Comparison of ENCODE assay signal across 8 mouse cellular contexts in the genomic region with DNA sequence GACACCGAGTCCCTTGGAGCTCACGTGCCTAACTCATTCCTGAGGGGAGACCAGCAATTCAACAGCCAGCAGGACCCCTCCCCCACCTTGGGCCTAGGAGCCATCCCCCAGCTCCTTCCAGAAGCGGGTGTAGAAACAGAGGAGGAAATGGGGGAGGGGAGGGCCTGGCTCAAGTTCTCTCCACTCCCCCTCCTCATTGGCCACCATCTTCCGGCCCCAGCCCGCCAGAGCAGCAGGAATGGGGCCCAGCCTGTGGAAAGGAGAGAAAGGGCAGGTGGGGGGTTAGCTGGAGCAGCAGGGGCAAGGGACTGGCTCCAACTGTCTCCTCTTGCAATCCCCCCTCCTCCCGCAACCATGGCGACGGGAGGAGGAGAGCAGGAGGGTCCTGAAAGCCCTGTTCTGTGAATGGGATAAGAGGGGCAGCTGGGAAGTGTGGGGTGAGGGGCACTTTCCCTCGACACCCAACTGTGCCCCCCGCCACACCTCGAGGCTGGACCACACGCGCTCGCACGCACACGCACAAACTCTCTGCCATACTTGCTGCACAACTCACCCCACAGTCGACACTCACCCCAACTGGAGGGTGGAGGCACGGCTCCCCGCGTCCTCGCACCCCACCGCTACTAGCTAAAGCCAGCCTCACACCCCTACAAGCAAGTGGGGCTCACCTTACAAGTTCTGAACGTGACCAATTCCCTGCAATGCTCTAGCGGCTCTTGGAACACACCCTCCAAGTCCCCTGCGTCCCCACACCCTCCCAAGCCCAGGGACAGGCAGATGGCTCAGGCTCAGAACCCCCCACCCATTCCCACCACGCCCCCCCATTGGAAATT. TPM values are rescaled to one million over a fixed set of nuclear protein-coding genes. Genes with fewer than 3 reads are reported as not detected.
DNase-seq lines count a peak whose midpoint lies in the region; ATAC-seq and TF ChIP-seq lines count a peak whose summit lies in the region.

No protein-coding gene starts in this region.

- peak overlapping the region; percentile 69 for H3ac ChIP-seq in C2C12 (ENCODE audit: control insufficient read depth, insufficient read length, low read depth)

- peak overlapping the region; percentile 89 for H3K4me2 ChIP-seq in midbrain, embryonic 16.5 days (ENCODE audit: low read length)

- H3K4me3 ChIP-seq in C2C12 (ENCODE audit: insufficient read depth, poor library complexity, severe bottlenecking), result peak overlapping the region; percentile 99
- H3K4me3 ChIP-seq in midbrain, embryonic 16.5 days (ENCODE audit: low read depth, low read length), result peak overlapping the region; percentile 76

- WGBS in midbrain, embryonic 16.5 days, result under 1% methylated on average over 23 of the region's 26 CpGs

- peaks cover 41% of the 10 kb centered on the region for H3K4me1 ChIP-seq in midbrain, embryonic 16.5 days (ENCODE audit: control insufficient read depth, insufficient read depth, low read length)

- ATAC-seq in midbrain, embryonic 16.5 days, result peak; percentile 65

- peak overlapping the region; percentile 96 for H3K27ac ChIP-seq in midbrain, embryonic 16.5 days (ENCODE audit: low read length)

- peaks cover 20% of the 10 kb centered on the region for H3K79me3 ChIP-seq in C2C12 (ENCODE audit: low read depth)

- no peaks in the 10 kb centered on the region for H3K9me3 ChIP-seq in midbrain, embryonic 16.5 days (replicated peaks; ENCODE audit: control insufficient read depth, low read length, poor library complexity, severe bottlenecking)

- peaks cover 17% of the 10 kb centered on the region for H3K36me3 ChIP-seq in C2C12 (ENCODE audit: control insufficient read depth, insufficient read depth)
- no peaks in the 10 kb centered on the region for H3K36me3 ChIP-seq in midbrain, embryonic 16.5 days (ENCODE audit: control insufficient read depth, insufficient read depth, low read length)

- TF ChIP-seq CTCF in C2C12 (IDR thresholded peaks at IDR 0.05; ENCODE audit: control insufficient read depth, insufficient read depth, insufficient read length), result no peak

- H3K27me3 ChIP-seq in C2C12 (ENCODE audit: control insufficient read depth, insufficient read depth, insufficient read length), result no peaks in the 10 kb centered on the region
- no peaks in the 10 kb centered on the region for H3K27me3 ChIP-seq in midbrain, embryonic 16.5 days (ENCODE audit: control insufficient read depth, insufficient read depth, low read depth, low read length)

- peaks cover 34% of the 10 kb centered on the region for H3K79me2 ChIP-seq in C2C12 (ENCODE audit: control insufficient read depth, insufficient read depth)

- H3K9ac ChIP-seq in midbrain, embryonic 16.5 days (ENCODE audit: low read depth, low read length), result peak overlapping the region; percentile 88

- peak; percentile 54 for DNase-seq in adrenal gland, postnatal 10 days
- no peak for DNase-seq in adrenal gland, adult 8-10 months
- peak; percentile 99 for DNase-seq in embryo, embryonic 10.5 days (ENCODE audit: low spot score)
- DNase-seq in heart, postnatal 10 days, result peak; percentile 50 to 59
- DNase-seq in liver, result peak; percentile 78
- DNase-seq in gastrocnemius, postnatal 14 days, result no peak

- intact Hi-C loops in heart, postnatal 10 days (cut with DNase I), result loop anchor here (1.0 kb wide), 1 partner anchor 27 kb away; the partner anchor contains the start of gene Zdhhc5
- intact Hi-C loops in gastrocnemius, postnatal 14 days (cut with DNase I; ENCODE audit: low total_unique reads), result loop anchor here (5.0 kb wide), 1 partner anchor 55 kb away; the partner anchor contains the start of gene Ube2l6

TF ChIP-seq in C2C12, 6 proteins besides CTCF, POLR2A, EP300 and RAD21:
- TF ChIP-seq USF1 (IDR thresholded peaks at IDR 0.05; ENCODE audit: low read depth) (no peak), CEBPB (IDR thresholded peaks at IDR 0.05; ENCODE audit: low read depth) (no peak), MAX (IDR thresholded peaks at IDR 0.05) (no peak), FOSL1 (IDR thresholded peaks at IDR 0.05; ENCODE audit: insufficient read depth, low read length, poor library complexity, severe bottlenecking) (no peak), MYOG (IDR thresholded peaks at IDR 0.05; ENCODE audit: control insufficient read depth, extremely low read depth, insufficient read length) (no peak), MYOD1 (IDR thresholded peaks at IDR 0.05; ENCODE audit: control insufficient read depth, insufficient read length, low read depth) (no peak)

RNA-seq across cellular contexts. Expression of gene Gm19426, which starts 0.8 kb away (rescaled TPM):
- total RNA-seq in adrenal gland, postnatal 10 days (2021), result 1 to 10 TPM; 3.1 to 7.9 TPM
- 1 to 10 TPM; 1.7 to 4.3 (median 2.8) TPM for total RNA-seq in adrenal gland, adult 8-10 months (2022)
- polyA plus RNA-seq in C2C12 (2012; fragmentation: generic; extraction: Trizol), result 4.4 TPM
- 1 to 10 TPM; 3.1 to 3.9 TPM for total RNA-seq in heart, postnatal 10 days (2021)
- 4.3 and 4.8 TPM in 2 replicates for polyA plus RNA-seq in midbrain, embryonic 16.5 days (2015; fragmentation: Nextera tagmentation; extraction: Ambion mirVana)
- total RNA-seq in gastrocnemius, postnatal 14 days (2021), result 1 to 10 TPM in 1 of 2 experiments, under 1 TPM in 1; 0.66 to 1.0 TPM

RNA-seq across cellular contexts. Expression of gene Ypel4, which starts 8.8 kb away (rescaled TPM):
- 1 to 10 TPM; 4.2 to 7.9 TPM for total RNA-seq in adrenal gland, postnatal 10 days (2021)
- total RNA-seq in adrenal gland, adult 8-10 months (2022), result 10 to 100 TPM in 2 of 4 experiments, 1 to 10 TPM in 2; 4.5 to 11.8 (median 9.7) TPM
- polyA plus RNA-seq in C2C12 (2012; fragmentation: generic; extraction: Trizol), result 0.35 TPM
- 1 to 10 TPM in 1 of 2 experiments, under 1 TPM in 1; 0.89 to 1.0 TPM for total RNA-seq in heart, postnatal 10 days (2021)
- polyA plus RNA-seq in midbrain, embryonic 16.5 days (2015; fragmentation: Nextera tagmentation; extraction: Ambion mirVana), result 27.7 and 28.1 TPM in 2 replicates
- total RNA-seq in gastrocnemius, postnatal 14 days (2021), result 1 to 10 TPM in 1 of 2 experiments, under 1 TPM in 1; 0.73 to 1.0 TPM

RNA-seq across cellular contexts. Expression of gene Clp1, which starts 15.5 kb away (rescaled TPM):
- total RNA-seq in adrenal gland, postnatal 10 days (2021), result 10 to 100 TPM; 15.5 to 15.9 TPM
- total RNA-seq in adrenal gland, adult 8-10 months (2022), result 10 to 100 TPM; 12.6 to 15.2 (median 14.3) TPM
- polyA plus RNA-seq in C2C12 (2012; fragmentation: generic; extraction: Trizol), result 13.9 TPM
- 1 to 10 TPM; 7.0 to 8.1 TPM for total RNA-seq in heart, postnatal 10 days (2021)
- 20.1 and 23.0 TPM in 2 replicates for polyA plus RNA-seq in midbrain, embryonic 16.5 days (2015; fragmentation: Nextera tagmentation; extraction: Ambion mirVana)
- total RNA-seq in gastrocnemius, postnatal 14 days (2021), result 1 to 10 TPM; 4.1 to 4.9 TPM

RNA-seq across cellular contexts. Expression of gene Zdhhc5, which starts 27.7 kb away (rescaled TPM):
- total RNA-seq in adrenal gland, postnatal 10 days (2021), result 10 to 100 TPM; 48.9 to 49.5 TPM
- 10 to 100 TPM; 58.8 to 72.1 (median 62.7) TPM for total RNA-seq in adrenal gland, adult 8-10 months (2022)
- polyA plus RNA-seq in C2C12 (2012; fragmentation: generic; extraction: Trizol), result 35.4 TPM
- 10 to 100 TPM; 66.4 to 72.4 TPM for total RNA-seq in heart, postnatal 10 days (2021)
- 19.5 and 21.3 TPM in 2 replicates for polyA plus RNA-seq in midbrain, embryonic 16.5 days (2015; fragmentation: Nextera tagmentation; extraction: Ambion mirVana)
- 10 to 100 TPM; 41.3 to 45.1 TPM for total RNA-seq in gastrocnemius, postnatal 14 days (2021)

RNA-seq across cellular contexts. Expression of gene Serping1, which starts 32.6 kb away (rescaled TPM):
- 100 to 1,000 TPM in 1 of 2 experiments, 10 to 100 TPM in 1; 79.2 to 110 TPM for total RNA-seq in adrenal gland, postnatal 10 days (2021)
- 100 to 1,000 TPM in 1 of 4 experiments, 10 to 100 TPM in 3; 80.5 to 116 (median 91.7) TPM for total RNA-seq in adrenal gland, adult 8-10 months (2022)
- polyA plus RNA-seq in C2C12 (2012; fragmentation: generic; extraction: Trizol), result 0.15 TPM
- 10 to 100 TPM; 59.2 to 60.4 TPM for total RNA-seq in heart, postnatal 10 days (2021)
- 28.3 and 29.0 TPM in 2 replicates for polyA plus RNA-seq in midbrain, embryonic 16.5 days (2015; fragmentation: Nextera tagmentation; extraction: Ambion mirVana)
- 10 to 100 TPM; 55.0 to 72.1 TPM for total RNA-seq in gastrocnemius, postnatal 14 days (2021)

Comparison
In these comparisons a context has a peak if more than half of its experiments do, and no peak if none do; other contexts are left out.
1. DNase-seq: peak in adrenal gland, postnatal 10 days (single experiment), embryo, embryonic 10.5 days (single experiment), heart, postnatal 10 days (2 of 2) and liver (single experiment); none in adrenal gland, adult 8-10 months (single experiment) and gastrocnemius, postnatal 14 days (single experiment).